Mouse (Mus musculus): Measurements from ENCODE around the gene Syngr1. TPM values are rescaled to one million over a fixed set of nuclear protein-coding genes. Genes with fewer than 3 reads are reported as not detected.

Syngr1 gene
- total and polyA plus RNA-seq, 3 experiments: 9.7 to 14.8 (median 11.3) TPM

- TF ChIP-seq ZC3H11A (IDR thresholded peaks at IDR 0.05; ENCODE audit: low read depth, low read length) (no peak), TCF12 (IDR thresholded peaks at IDR 0.05; ENCODE audit: low read depth, low read length) (peak; percentile 97), NRF1 (IDR thresholded peaks at IDR 0.05; ENCODE audit: low read depth, low read length) (0 out of 2 replicates have a peak, but pooled peaks have one; percentile 37), E2F4 (IDR thresholded peaks at IDR 0.05; ENCODE audit: insufficient replicate concordance, low read depth, low read length) (no peak), ZKSCAN1 (IDR thresholded peaks at IDR 0.05; ENCODE audit: borderline replicate concordance, low read depth, low read length) (no peak), IRF4 (IDR thresholded peaks at IDR 0.05; ENCODE audit: low read depth, low read length) (peak; percentile 94), BHLHE40 (IDR thresholded peaks at IDR 0.05; ENCODE audit: low read depth, low read length) (peak; percentile 84), MAZ (IDR thresholded peaks at IDR 0.05; ENCODE audit: low read depth, low read length) (peak; percentile 98)
Measured at GRCm38 (mm10) chr15:80061071-80061550, 30.0 kb upstream of the Syngr1 start (continued).

GRCm38 (mm10) chr15:80062339-80062738 lies 28.8 kb upstream of the Syngr1 start:
- Histone ChIP-seq H3K27me3 (replicated peaks) (peaks cover under 1% of the 10 kb centered on the region), H3K4me1 (ENCODE audit: control insufficient read depth in 1 of 2, insufficient read depth in 2 of 2) (peaks cover 37 to 70% of the 10 kb centered on the region in 2 experiments), H3K27ac (ENCODE audit: insufficient read depth, low read depth) (no peak overlapping the region), H3K4me2 (ENCODE audit: insufficient read depth, low read depth, poor library complexity, severe bottlenecking) (no peak overlapping the region), H3K36me3 (replicated peaks in 1 of 2; ENCODE audit: control insufficient read depth in 1 of 2, insufficient read depth in 1 of 2, low read length in 1 of 2) (no peaks in the 10 kb centered on the region), H3K9me3 (replicated peaks; ENCODE audit: low read length) (no peaks in the 10 kb centered on the region), H3K4me3 (replicated peaks in 1 of 3; ENCODE audit: low read depth in 2 of 3, low read length in 2 of 3, poor library complexity in 1 of 3) (no peak overlapping the region), H3K79me2 (replicated peaks; ENCODE audit: control insufficient read depth, extremely low read depth, insufficient read depth, poor library complexity, severe bottlenecking) (no peaks in the 10 kb centered on the region), H3K9ac (ENCODE audit: insufficient read depth, low read depth) (no peak overlapping the region)
- dilution Hi-C loops (cut with MboI; ENCODE audit: extremely low pct_ligation_motif_present, extremely low pct_unique_long_range_greater_than_20kb, low sequenced_read_pairs): no loop called here
- DNase-seq (ENCODE audit: extremely low read depth): no peak
- TF ChIP-seq E2F4 (IDR thresholded peaks at IDR 0.05; ENCODE audit: insufficient replicate concordance, low read depth, low read length): no peak
- no peak for TF ChIP-seq UBTF (IDR thresholded peaks at IDR 0.05; ENCODE audit: low read depth, low read length)
- no peak for TF ChIP-seq ZKSCAN1 (IDR thresholded peaks at IDR 0.05; ENCODE audit: borderline replicate concordance, low read depth, low read length)
- no peak for TF ChIP-seq MYC (IDR thresholded peaks at IDR 0.05; ENCODE audit: low read depth, low read length)
- no peak for TF ChIP-seq HCFC1 (IDR thresholded peaks at IDR 0.05; ENCODE audit: low read depth, low read length)
- no peak for TF ChIP-seq MAX (IDR thresholded peaks at IDR 0.05; ENCODE audit: low read length)
- TF ChIP-seq JUND (conservative IDR thresholded peaks at IDR 0.05; ENCODE audit: low read depth, low read length): no peak
- in situ Hi-C loops (cut with MboI; ENCODE audit: low pct_ligation_motif_present, low pct_unique_long_range_greater_than_20kb, low sequenced_read_pairs): loop anchor here (5.0 kb wide), 1 partner anchor 40 kb away; no protein-coding TSS in a partner anchor

- Histone ChIP-seq H3K4me2 (ENCODE audit: insufficient read depth, low read depth, poor library complexity, severe bottlenecking) (no peak overlapping the region), H3K4me1 (ENCODE audit: control insufficient read depth in 1 of 2, insufficient read depth in 2 of 2) (peaks cover 37 to 65% of the 10 kb centered on the region in 2 experiments), H3K36me3 (replicated peaks in 1 of 2; ENCODE audit: control insufficient read depth in 1 of 2, insufficient read depth in 1 of 2, low read length in 1 of 2) (no peaks in the 10 kb centered on the region), H3K27me3 (replicated peaks) (peaks cover 3% of the 10 kb centered on the region), H3K27ac (ENCODE audit: insufficient read depth, low read depth) (no peak overlapping the region), H3K9ac (ENCODE audit: insufficient read depth, low read depth) (no peak overlapping the region), H3K9me3 (replicated peaks; ENCODE audit: low read length) (no peaks in the 10 kb centered on the region), H3K4me3 (replicated peaks in 1 of 3; ENCODE audit: low read depth in 2 of 3, low read length in 2 of 3, poor library complexity in 1 of 3) (peak overlapping the region in 1 of 3 experiments; percentile 34), H3K79me2 (replicated peaks; ENCODE audit: control insufficient read depth, extremely low read depth, insufficient read depth, poor library complexity, severe bottlenecking) (no peaks in the 10 kb centered on the region)
- in situ Hi-C loops (cut with MboI; ENCODE audit: low pct_ligation_motif_present, low pct_unique_long_range_greater_than_20kb, low sequenced_read_pairs): loop anchor here (5.0 kb wide), 1 partner anchor 41 kb away; no protein-coding TSS in a partner anchor
- DNase-seq (ENCODE audit: extremely low read depth): no peak
- dilution Hi-C loops (cut with MboI; ENCODE audit: extremely low pct_ligation_motif_present, extremely low pct_unique_long_range_greater_than_20kb, low sequenced_read_pairs): no loop called here
- TF ChIP-seq ZMIZ1 (IDR thresholded peaks at IDR 0.05; ENCODE audit: low read depth, low read length) (no peak), ETS1 (conservative IDR thresholded peaks at IDR 0.05; ENCODE audit: low read depth, low read length) (peak; percentile 44), BHLHE40 (IDR thresholded peaks at IDR 0.05; ENCODE audit: low read depth, low read length) (peak; percentile 13; the same call in 1 of the 2 replicates)
Measured at GRCm38 (mm10) chr15:80062821-80063220, 28.3 kb upstream of the Syngr1 start.
